ENCODE assay signal across 10 mouse cellular contexts in the genomic region with DNA sequence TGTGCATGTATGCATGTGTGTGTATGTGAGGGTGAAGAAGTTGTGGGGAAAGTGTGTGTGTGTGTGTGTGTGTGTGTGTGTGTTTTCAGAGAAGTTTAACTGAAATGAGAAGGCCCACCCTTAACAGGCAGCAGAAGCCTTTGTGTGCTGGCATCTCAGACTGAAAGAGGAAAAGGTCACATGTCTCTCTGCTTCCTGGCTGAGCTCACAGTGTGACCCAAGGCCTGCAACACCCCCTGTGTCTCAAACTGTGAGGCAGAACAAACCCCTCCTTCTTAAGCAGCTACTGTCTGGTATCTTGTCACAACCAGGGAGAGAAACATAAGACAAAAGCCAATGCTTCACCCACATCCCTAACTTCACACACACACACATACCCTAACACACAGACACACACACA. TPM values are rescaled to one million over a fixed set of nuclear protein-coding genes. Genes with fewer than 3 reads are reported as not detected.
DNase-seq lines count a peak whose midpoint lies in the region; ATAC-seq and TF ChIP-seq lines count a peak whose summit lies in the region.
"Had no signal": no experiment of that assay in that cellular context is flagged by ENCODE, and none has a peak within 500 bp of the region (broad histone marks: within the 10 kb centered on the region; RNA-seq: fewer than 3 reads in every experiment).

No protein-coding gene starts in this region.

- no peaks in the 10 kb centered on the region for H3K36me3 ChIP-seq in forebrain, embryonic 10.5 days (replicated peaks)
- no peaks in the 10 kb centered on the region for H3K36me3 ChIP-seq in forebrain, embryonic 14.5 days (ENCODE audit: control insufficient read depth, insufficient read depth, low read length)
- H3K36me3 ChIP-seq in kidney, embryonic 16.5 days (ENCODE audit: insufficient read depth, low read length) = no peaks in the 10 kb centered on the region
- no peaks in the 10 kb centered on the region for H3K36me3 ChIP-seq in embryonic facial prominence, embryonic 12.5 days
- H3K36me3 ChIP-seq in thymus, adult 2 months (ENCODE audit: control insufficient read depth, insufficient read depth, low read length) = no peaks in the 10 kb centered on the region
- H3K36me3 ChIP-seq: liver, embryonic 15.5 days had no signal

- peak overlapping the region; percentile 41; the same call in 1 of the 2 replicates for H3K27ac ChIP-seq in forebrain, embryonic 10.5 days
- H3K27ac ChIP-seq in forebrain, embryonic 14.5 days (ENCODE audit: low read depth, low read length) = no peak overlapping the region
- no peak overlapping the region for H3K27ac ChIP-seq in kidney, embryonic 16.5 days (ENCODE audit: low read length)
- H3K27ac ChIP-seq in embryonic facial prominence, embryonic 12.5 days = peak overlapping the region; percentile 83
- no peak overlapping the region for H3K27ac ChIP-seq in thymus, adult 2 months (ENCODE audit: control insufficient read depth, insufficient read depth, low read length)
- H3K27ac ChIP-seq: liver, embryonic 15.5 days had no signal

- no peak overlapping the region for H3K4me3 ChIP-seq in forebrain, embryonic 10.5 days
- no peak overlapping the region for H3K4me3 ChIP-seq in forebrain, embryonic 14.5 days (ENCODE audit: low read depth, low read length)
- H3K4me3 ChIP-seq in kidney, embryonic 16.5 days (ENCODE audit: low read length) = no peak overlapping the region
- H3K4me3 ChIP-seq in embryonic facial prominence, embryonic 12.5 days = no peak overlapping the region
- no peak overlapping the region for H3K4me3 ChIP-seq in thymus, adult 2 months (ENCODE audit: control insufficient read depth, insufficient read depth, low read length)
- H3K4me3 ChIP-seq: liver, embryonic 15.5 days; myocyte had no signal

- DNase-seq in forebrain, embryonic 10.5 days (ENCODE audit: extremely low spot score, low spot score) = no peak
- no peak for DNase-seq in forebrain, embryonic 14.5 days (ENCODE audit: low spot score)
- peak; percentile 13 to 75 for DNase-seq in kidney, postnatal 25 days
- DNase-seq in lung, postnatal 10 days = peak; percentile 65
- DNase-seq in thymus, adult 2 months = no peak

- H3K4me2 ChIP-seq in forebrain, embryonic 14.5 days (ENCODE audit: low read length) = no peak overlapping the region
- H3K4me2 ChIP-seq in kidney, embryonic 16.5 days (replicated peaks; ENCODE audit: low read depth, low read length) = no peak overlapping the region
- H3K4me2 ChIP-seq in embryonic facial prominence, embryonic 12.5 days (replicated peaks) = no peak overlapping the region
- H3K4me2 ChIP-seq: liver, embryonic 15.5 days had no signal

- H3K27me3 ChIP-seq in forebrain, embryonic 10.5 days (ENCODE audit: poor library complexity, severe bottlenecking) = no peaks in the 10 kb centered on the region
- no peaks in the 10 kb centered on the region for H3K27me3 ChIP-seq in forebrain, embryonic 14.5 days (replicated peaks; ENCODE audit: control insufficient read depth, insufficient read depth, low read length)
- no peaks in the 10 kb centered on the region for H3K27me3 ChIP-seq in kidney, embryonic 16.5 days (ENCODE audit: insufficient read depth, low read length)
- no peaks in the 10 kb centered on the region for H3K27me3 ChIP-seq in embryonic facial prominence, embryonic 12.5 days
- no peaks in the 10 kb centered on the region for H3K27me3 ChIP-seq in thymus, adult 2 months (ENCODE audit: control insufficient read depth, insufficient read depth, low read length)
- H3K27me3 ChIP-seq: liver, embryonic 15.5 days had no signal

- no peaks in the 10 kb centered on the region for H3K9me3 ChIP-seq in forebrain, embryonic 10.5 days
- H3K9me3 ChIP-seq in forebrain, embryonic 14.5 days (replicated peaks; ENCODE audit: control insufficient read depth, low read length) = no peaks in the 10 kb centered on the region
- no peaks in the 10 kb centered on the region for H3K9me3 ChIP-seq in kidney, embryonic 16.5 days (ENCODE audit: low read length)
- no peaks in the 10 kb centered on the region for H3K9me3 ChIP-seq in embryonic facial prominence, embryonic 12.5 days
- H3K9me3 ChIP-seq: liver, embryonic 15.5 days had no signal

- TF ChIP-seq CTCF in thymus, adult 2 months (IDR thresholded peaks at IDR 0.05; ENCODE audit: borderline replicate concordance, control insufficient read depth, extremely low read depth, insufficient read depth, low read length, poor library complexity) = no peak

- ATAC-seq in forebrain, embryonic 14.5 days = no peak
- ATAC-seq in kidney, embryonic 16.5 days (ENCODE audit: low FRiP score, low TSS enrichment) = no peak
- ATAC-seq in embryonic facial prominence, embryonic 12.5 days (ENCODE audit: insufficient number of reproducible peaks, insufficient read depth, low FRiP score, low TSS enrichment) = no peak
- no peak for ATAC-seq in activated CD4-positive, CD25-positive, alpha-beta regulatory T cell, adult 4 months

- peaks cover 36% of the 10 kb centered on the region for H3K4me1 ChIP-seq in forebrain, embryonic 10.5 days
- H3K4me1 ChIP-seq in forebrain, embryonic 14.5 days (ENCODE audit: control insufficient read depth, insufficient read depth, low read length) = no peaks in the 10 kb centered on the region
- H3K4me1 ChIP-seq in kidney, embryonic 16.5 days (ENCODE audit: insufficient read depth, low read length) = peaks cover 26% of the 10 kb centered on the region
- peaks cover 33% of the 10 kb centered on the region for H3K4me1 ChIP-seq in embryonic facial prominence, embryonic 12.5 days
- no peaks in the 10 kb centered on the region; the same call in 1 of the 2 replicates for H3K4me1 ChIP-seq in thymus, adult 2 months (replicated peaks; ENCODE audit: control insufficient read depth, insufficient read depth, low read length)

- TF ChIP-seq POLR2A in thymus, adult 2 months (IDR thresholded peaks at IDR 0.05; ENCODE audit: control insufficient read depth, extremely low read depth, insufficient read depth, low read length, poor library complexity) = no peak

- H3K9ac ChIP-seq in forebrain, embryonic 14.5 days (ENCODE audit: low read length) = no peak overlapping the region
- H3K9ac ChIP-seq in kidney, embryonic 16.5 days (replicated peaks; ENCODE audit: low read length) = no peak overlapping the region
- no peak overlapping the region; the same call in 1 of the 2 replicates for H3K9ac ChIP-seq in embryonic facial prominence, embryonic 12.5 days
- H3K9ac ChIP-seq: liver, embryonic 15.5 days had no signal

RNA-seq across cellular contexts. Expression of gene Prr5, which starts 31.0 kb away (rescaled TPM):
- polyA plus RNA-seq in forebrain, embryonic 10.5 days (2016; fragmentation: Nextera tagmentation; extraction: Ambion mirVana) = 14.1 and 14.3 TPM in 2 replicates
- 9.0 and 10.5 TPM in 2 replicates for polyA plus RNA-seq in forebrain, embryonic 14.5 days (2014; fragmentation: Nextera tagmentation; extraction: Ambion mirVana)
- 43.4 and 44.1 TPM in 2 replicates for polyA plus RNA-seq in kidney, embryonic 16.5 days (2015; fragmentation: Nextera tagmentation; extraction: Ambion mirVana)
- polyA plus RNA-seq in embryonic facial prominence, embryonic 12.5 days (2016; fragmentation: Nextera tagmentation; extraction: Ambion mirVana) = 20.4 and 20.7 TPM in 2 replicates
- not detected for polyA plus RNA-seq in activated CD4-positive, CD25-positive, alpha-beta regulatory T cell, adult 4 months (2017; shearing (Covaris generic))
- polyA plus RNA-seq in thymus, adult 2 months (2012; rRNA removed) = 9.0 and 10.3 TPM in 2 replicates

Comparison
In these comparisons a context has a peak if more than half of its experiments do, and no peak if none do; other contexts are left out.
1. H3K27ac ChIP-seq: peak in forebrain, embryonic 10.5 days (single experiment) and embryonic facial prominence, embryonic 12.5 days (single experiment); none in forebrain, embryonic 14.5 days (single experiment), kidney, embryonic 16.5 days (single experiment) and thymus, adult 2 months (single experiment).
2. DNase-seq: peak in kidney, postnatal 25 days (2 of 2) and lung, postnatal 10 days (single experiment); none in forebrain, embryonic 10.5 days (single experiment), forebrain, embryonic 14.5 days (single experiment) and thymus, adult 2 months (single experiment).